Mouse (Mus musculus) liver, embryonic 14.5 days (tissue): Measurements from ENCODE around the gene Dvl1.

Experiments used
- CTCF ChIP-seq: IDR thresholded peaks from 2 replicates; pipeline ENCODE4 v1.5.1; 2016; ENCODE audit warnings: antibody characterized with exemption, low read depth, control low read depth
- EP300 ChIP-seq: IDR thresholded peaks from 2 replicates; pipeline ENCODE4 v1.6.1; 2016; ENCODE audit warnings: antibody characterized with exemption, low read depth

DNA sequence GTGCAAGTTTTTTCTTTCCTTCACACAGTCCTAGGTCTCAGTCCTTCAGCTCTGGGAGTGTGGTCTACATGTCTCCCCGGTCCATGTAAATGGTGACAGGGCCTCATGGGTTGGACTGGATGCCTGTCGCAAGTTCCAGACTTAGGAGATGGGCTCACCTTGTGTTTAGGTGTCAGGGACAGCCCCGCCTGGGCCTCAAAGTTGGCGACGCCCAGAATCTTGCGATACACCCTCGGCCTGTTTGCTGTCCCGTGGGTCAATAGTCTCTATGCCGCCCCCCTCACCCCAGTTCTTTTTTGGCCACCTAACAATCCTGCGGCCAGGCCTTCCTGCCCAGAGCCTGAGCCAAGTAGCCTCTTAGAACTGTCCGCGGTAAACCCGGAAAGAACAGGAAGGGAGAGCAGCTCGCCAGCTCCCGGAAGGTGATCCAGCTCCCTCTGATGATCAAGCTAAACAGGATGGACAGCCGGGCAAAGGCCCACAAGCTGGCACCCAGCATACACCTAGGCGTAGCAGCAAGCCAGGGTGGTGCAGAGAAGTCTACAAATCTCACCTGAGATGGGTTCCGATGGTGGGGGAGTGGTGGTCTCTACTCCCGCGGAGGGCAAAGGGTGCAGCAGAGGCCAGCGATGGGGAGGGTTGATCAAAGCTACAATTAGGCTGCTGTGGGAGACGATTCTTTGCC is 21.6 kb downstream of the Dvl1 start:
- TF ChIP-seq CTCF, result no peak
- no peak for TF ChIP-seq EP300
